Mouse (Mus musculus) brain, embryonic 14.5 days (tissue): ENCODE measurements around the gene Snrnp48.

ENCODE experiments used
- CTCF ChIP-seq: fragments of 200-500 bp; IDR thresholded peaks from 2 replicates; pipeline ENCODE4 v1.5.1; 2012; ENCODE audit warnings: inconsistent platforms, mild to moderate bottlenecking, moderate library complexity, borderline replicate concordance; ENCODE audit not compliant: insufficient read depth, insufficient read length; ENCODE audit errors: extremely low read depth
- POLR2A ChIP-seq: fragments of 200-500 bp; IDR thresholded peaks from 2 replicates; pipeline ENCODE4 v1.6.1; 2012; ENCODE audit warnings: mild to moderate bottlenecking, inconsistent platforms, borderline replicate concordance; ENCODE audit not compliant: poor library complexity, insufficient read depth, insufficient read length, severe bottlenecking; ENCODE audit errors: extremely low read depth

- TF ChIP-seq CTCF (no peak), POLR2A (no peak)
Observed at GRCm38 (mm10) chr13:38167056-38167455, 37.7 kb upstream of the Snrnp48 start.
